In genomic region chr10:83724351-83725059, GRCm38 (mm10) we compare ENCODE assay signal across 11 mouse cellular contexts. TPM values are rescaled to one million over a fixed set of nuclear protein-coding genes. Genes with fewer than 3 reads are reported as not detected.
DNase-seq lines count a peak whose midpoint lies in the region; ATAC-seq and TF ChIP-seq lines count a peak whose summit lies in the region.
"Had no signal": no experiment of that assay in that cellular context is flagged by ENCODE, and none has a peak within 500 bp of the region (broad histone marks: within the 10 kb centered on the region; RNA-seq: fewer than 3 reads in every experiment).

No protein-coding gene starts in this region.

- no peak for ATAC-seq in kidney, embryonic 15.5 days (replicated peaks; ENCODE audit: low FRiP score)
- ATAC-seq in embryonic facial prominence, embryonic 13.5 days (ENCODE audit: insufficient number of reproducible peaks, insufficient read depth, low FRiP score, low TSS enrichment, low read depth): no peak
- ATAC-seq: activated CD4-positive, CD25-positive, alpha-beta regulatory T cell, adult 4 months had no signal

- H3K27me3 ChIP-seq in kidney, embryonic 15.5 days: no peaks in the 10 kb centered on the region
- H3K27me3 ChIP-seq in E14TG2a.4 (ENCODE audit: insufficient read depth, low read length): peaks cover 13% of the 10 kb centered on the region
- 0 out of 2 replicates have a peak, but pooled peaks cover 5% of the 10 kb centered on the region for H3K27me3 ChIP-seq in embryonic facial prominence, embryonic 13.5 days

- H3K36me3 ChIP-seq in kidney, embryonic 15.5 days: no peaks in the 10 kb centered on the region
- H3K36me3 ChIP-seq in E14TG2a.4 (ENCODE audit: insufficient read depth, low read length): peaks cover 6% of the 10 kb centered on the region; the same call in 1 of the 2 replicates
- no peaks in the 10 kb centered on the region for H3K36me3 ChIP-seq in embryonic facial prominence, embryonic 13.5 days
- H3K36me3 ChIP-seq: forebrain, embryonic 12.5 days had no signal

- no peak overlapping the region for H3K9ac ChIP-seq in kidney, embryonic 15.5 days
- no peak overlapping the region for H3K9ac ChIP-seq in embryonic facial prominence, embryonic 13.5 days

- peak; percentile 91 for TF ChIP-seq CTCF in E14TG2a.4 (conservative IDR thresholded peaks at IDR 0.05; ENCODE audit: low read length)

- peak overlapping the region; percentile 89 for H3K4me2 ChIP-seq in kidney, embryonic 15.5 days
- H3K4me2 ChIP-seq in embryonic facial prominence, embryonic 13.5 days: peak overlapping the region; percentile 84; the same call in 1 of the 2 replicates

- H3K27ac ChIP-seq in kidney, embryonic 15.5 days: no peak overlapping the region
- H3K27ac ChIP-seq in embryonic facial prominence, embryonic 13.5 days: no peak overlapping the region
- H3K27ac ChIP-seq: forebrain, embryonic 12.5 days had no signal

- H3K4me3 ChIP-seq in kidney, embryonic 15.5 days (replicated peaks): no peak overlapping the region
- H3K4me3 ChIP-seq in E14TG2a.4 (replicated peaks; ENCODE audit: low read length): peak overlapping the region; percentile 85; the same call in 1 of the 2 replicates
- H3K4me3 ChIP-seq in embryonic facial prominence, embryonic 13.5 days: no peak overlapping the region

- 90% methylated on average over 15 of the region's 15 CpGs for WGBS in kidney, embryonic 15.5 days
- WGBS in embryonic facial prominence, embryonic 13.5 days: 83% methylated on average over 15 of the region's 15 CpGs

- peaks cover 3% of the 10 kb centered on the region; the same call in 1 of the 2 replicates for H3K9me3 ChIP-seq in kidney, embryonic 15.5 days (replicated peaks)
- no peaks in the 10 kb centered on the region for H3K9me3 ChIP-seq in E14TG2a.4 (ENCODE audit: low read length)
- H3K9me3 ChIP-seq in embryonic facial prominence, embryonic 13.5 days: peaks cover 4% of the 10 kb centered on the region; the same call in 1 of the 2 replicates
- H3K9me3 ChIP-seq: forebrain, embryonic 12.5 days had no signal

- no peak for DNase-seq in kidney, adult 11 months
- peak; percentile 8 for DNase-seq in 3T3-L1 (ENCODE audit: low read depth, low spot score)
- DNase-seq in spleen, postnatal 36 days (ENCODE audit: low spot score in 2 of 2): no peak
- DNase-seq in urinary bladder, postnatal 10 days (ENCODE audit: low spot score): no peak
- DNase-seq: cerebellum, adult 9-10 months; thymus, postnatal 4 days had no signal

- H3K4me1 ChIP-seq in kidney, embryonic 15.5 days: peaks cover 20% of the 10 kb centered on the region
- peaks cover 72% of the 10 kb centered on the region for H3K4me1 ChIP-seq in E14TG2a.4 (replicated peaks; ENCODE audit: low read depth, low read length)
- peaks cover 22% of the 10 kb centered on the region for H3K4me1 ChIP-seq in embryonic facial prominence, embryonic 13.5 days

RNA-seq across cellular contexts. Expression of gene 1500009L16Rik, which starts 1.8 kb away (rescaled TPM):
- polyA plus RNA-seq in kidney, embryonic 15.5 days (2015; fragmentation: Nextera tagmentation; extraction: Ambion mirVana): 36.3 and 36.6 TPM in 2 replicates
- 31.5 TPM in 2 replicates for polyA plus RNA-seq in embryonic facial prominence, embryonic 13.5 days (2015; fragmentation: Nextera tagmentation; extraction: Ambion mirVana)
